Mouse (Mus musculus) heart, embryonic 15.5 days (tissue): Measurements from ENCODE around the gene Slc25a12. TPM values are rescaled to one million over a fixed set of nuclear protein-coding genes. Genes with fewer than 3 reads are reported as not detected.

ENCODE experiments used
- ATAC-seq: fragments of 200-750 bp; cut with Nextera tagmentation; replicated peaks from 2 replicates; pipeline ENCODE4 v1.8.0; 2017; ENCODE audit warnings: low read depth, moderate TSS enrichment; ENCODE audit not compliant: insufficient number of reproducible peaks, insufficient read depth, low FRiP score
- H3K27ac ChIP-seq: fragments of 300-500 bp; sonication (generic); 2 replicates; pipeline ENCODE4 v1.5.1; 2015; ENCODE audit warnings: mild to moderate bottlenecking, inconsistent platforms
- H3K27me3 ChIP-seq: fragments of 300-500 bp; sonication (generic); 2 replicates; pipeline ENCODE4 v1.6.1; 2015; ENCODE audit warnings: inconsistent platforms
- H3K36me3 ChIP-seq: fragments of 300-500 bp; sonication (generic); 2 replicates; pipeline ENCODE4 v1.6.1; 2015; ENCODE audit warnings: mild to moderate bottlenecking, inconsistent platforms
- H3K4me1 ChIP-seq: fragments of 300-500 bp; sonication (generic); replicated peaks from 2 replicates; pipeline ENCODE4 v1.6.1; 2015; ENCODE audit warnings: inconsistent platforms
- H3K4me2 ChIP-seq: fragments of 300-500 bp; sonication (generic); 2 replicates; pipeline ENCODE4 v1.6.1; 2015; ENCODE audit warnings: inconsistent platforms, mild to moderate bottlenecking, moderate library complexity
- H3K4me3 ChIP-seq: fragments of 300-500 bp; sonication (generic); 2 replicates; pipeline ENCODE4 v1.5.1; 2015; ENCODE audit warnings: mild to moderate bottlenecking, inconsistent platforms
- H3K9ac ChIP-seq: fragments of 300-500 bp; sonication (generic); 2 replicates; pipeline ENCODE4 v1.6.1; 2015; ENCODE audit warnings: mild to moderate bottlenecking, inconsistent platforms
- H3K9me3 ChIP-seq: fragments of 300-500 bp; sonication (generic); replicated peaks from 2 replicates; pipeline ENCODE4 v1.6.1; 2016; ENCODE audit warnings: inconsistent platforms
- WGBS: fragments of 180-500 bp; shearing (Covaris S2); methylation state at CpG from one replicate; pipeline ENCODE4 v1.1.7; 2015; ENCODE audit warnings: mixed read lengths; 5-methylcytosine and 5-hydroxymethylcytosine counted together
- polyA plus RNA-seq: library from polyadenylated mRNA; unstranded; fragments of >200 nt; fragmentation: Nextera tagmentation; extraction: Ambion mirVana; gene quantifications from 2 replicates; pipeline ENCODE4 v1.2.1, GENCODE M21; 2015

Slc25a12 gene
- polyA plus RNA-seq, 1 experiment from 2014 or later: 107 TPM

- Histone ChIP-seq H3K9ac (no peak overlapping the region), H3K4me2 (no peak overlapping the region), H3K27ac (no peak overlapping the region), H3K4me3 (no peak overlapping the region), H3K36me3 (peaks cover 21% of the 10 kb centered on the region), H3K9me3 (no peaks in the 10 kb centered on the region), H3K27me3 (no peaks in the 10 kb centered on the region), H3K4me1 (peaks cover 17% of the 10 kb centered on the region)
- no peak for ATAC-seq
- WGBS: 46% methylated on average over 3 of the region's 3 CpGs
Measured at GRCm38 (mm10) chr2:71304821-71305220, 62.7 kb downstream of the Slc25a12 start.

DNA sequence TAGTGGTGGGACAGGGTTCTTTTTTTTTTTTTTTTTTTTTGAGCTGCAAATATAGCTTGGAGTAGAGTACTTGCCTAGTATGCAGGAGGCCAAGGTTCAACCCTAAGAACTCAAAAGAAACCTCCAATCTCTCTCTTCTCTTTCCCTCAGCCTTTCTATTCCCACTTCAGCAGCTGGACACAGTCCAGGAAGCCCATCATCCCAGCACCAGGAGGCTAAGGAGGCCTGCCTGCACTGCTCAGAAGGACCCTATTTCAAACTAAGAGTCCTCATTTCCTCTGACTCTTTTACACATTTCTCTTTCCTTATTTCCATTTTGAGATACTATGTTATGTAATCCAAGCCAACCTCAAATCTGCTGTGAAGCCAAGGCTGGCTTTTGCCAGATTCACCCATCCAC is 64.3 kb downstream of the Slc25a12 start:
- H3K4me1 ChIP-seq: peaks cover 17% of the 10 kb centered on the region
- H3K9me3 ChIP-seq: no peaks in the 10 kb centered on the region
- H3K36me3 ChIP-seq: peaks cover 16% of the 10 kb centered on the region; the same call in 1 of the 2 replicates
- H3K4me3 ChIP-seq: no peak overlapping the region
- H3K4me2 ChIP-seq: no peak overlapping the region
- no peak for ATAC-seq
- H3K9ac ChIP-seq: no peak overlapping the region
- H3K27ac ChIP-seq: 0 out of 2 replicates have a peak overlapping the region, but pooled peaks have one; percentile 47
- no peaks in the 10 kb centered on the region for H3K27me3 ChIP-seq

DNA sequence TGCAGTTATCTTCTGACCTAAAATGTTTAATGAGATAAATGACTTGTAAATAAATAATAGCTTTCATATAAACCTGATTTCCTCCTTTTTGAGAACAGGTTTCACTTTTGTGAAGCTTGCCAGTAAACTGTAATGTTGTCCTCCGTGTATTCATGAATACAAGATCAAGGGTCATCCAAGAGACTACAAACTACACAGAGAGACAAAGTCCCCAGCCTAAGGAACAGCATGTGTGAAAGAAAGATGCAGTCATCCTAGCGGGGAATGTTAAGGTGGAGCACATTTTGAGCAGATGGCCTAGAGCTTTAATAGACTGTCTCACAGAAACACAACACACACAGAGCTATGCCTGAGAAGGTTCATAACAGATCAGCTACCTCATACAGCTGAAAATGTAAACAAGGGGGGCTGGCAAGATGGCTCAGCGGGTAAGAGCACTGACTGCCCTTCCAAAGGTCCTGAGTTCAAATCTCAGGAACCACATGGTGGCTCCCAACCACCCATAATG is 65.3 kb downstream of the Slc25a12 start:
- no peak for ATAC-seq
- H3K4me2 ChIP-seq: no peak overlapping the region
- peaks cover 12% of the 10 kb centered on the region; the same call in 1 of the 2 replicates for H3K36me3 ChIP-seq
- no peaks in the 10 kb centered on the region for H3K27me3 ChIP-seq
- peaks cover 17% of the 10 kb centered on the region for H3K4me1 ChIP-seq
- no peak overlapping the region for H3K4me3 ChIP-seq
- no peaks in the 10 kb centered on the region for H3K9me3 ChIP-seq
- H3K9ac ChIP-seq: no peak overlapping the region
- 74% methylated on average over 3 of the region's 3 CpGs for WGBS
- H3K27ac ChIP-seq: no peak overlapping the region

DNA sequence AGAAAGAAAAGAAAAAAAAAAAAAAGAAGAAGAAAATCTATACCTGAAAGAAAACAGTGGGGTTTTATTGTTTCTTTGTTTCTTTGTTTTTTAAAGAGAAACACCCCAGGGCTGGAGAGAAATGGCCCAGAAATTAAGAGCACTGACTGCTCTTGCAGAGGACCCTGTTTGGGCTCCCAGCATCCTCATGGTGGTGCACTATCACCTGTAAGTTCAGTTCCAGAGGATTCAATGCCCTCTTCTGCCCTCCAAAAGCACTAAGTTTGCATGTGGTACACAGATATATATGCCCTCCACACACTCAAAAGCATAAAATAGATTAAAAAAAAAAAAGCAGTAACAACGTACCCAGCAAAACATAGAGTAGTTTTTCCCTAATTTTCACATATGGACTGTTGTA is 68.8 kb downstream of the Slc25a12 start:
- H3K4me2 ChIP-seq: no peak overlapping the region
- WGBS: 90% methylated on average over 1 of the region's 1 CpGs
- H3K27me3 ChIP-seq: no peaks in the 10 kb centered on the region
- no peaks in the 10 kb centered on the region for H3K9me3 ChIP-seq
- no peak overlapping the region for H3K9ac ChIP-seq
- H3K4me1 ChIP-seq: peaks cover 11% of the 10 kb centered on the region
- H3K36me3 ChIP-seq: peaks cover 21% of the 10 kb centered on the region; the same call in 1 of the 2 replicates
- no peak overlapping the region for H3K4me3 ChIP-seq
- no peak for ATAC-seq
- H3K27ac ChIP-seq: no peak overlapping the region

DNA sequence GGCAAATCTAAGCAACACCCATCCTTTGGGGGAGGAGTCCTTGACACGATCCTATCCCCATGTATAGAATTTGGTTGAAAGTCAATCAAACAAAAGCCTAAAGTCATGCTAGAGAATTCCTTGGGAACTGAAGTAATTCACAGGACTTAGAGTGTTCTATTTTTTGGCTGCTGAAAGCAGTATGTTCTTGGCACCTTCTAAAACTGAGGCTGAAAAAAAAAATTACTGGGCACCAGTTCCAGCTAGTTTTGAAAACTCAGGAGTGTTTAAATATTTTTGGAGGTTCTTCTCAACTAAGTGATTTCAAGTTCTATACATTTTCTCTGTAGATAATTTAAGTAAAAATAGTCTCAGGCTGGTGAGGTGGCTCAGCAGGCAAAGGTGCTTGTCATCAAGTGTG is 70.0 kb downstream of the Slc25a12 start:
- 74% methylated on average over 1 of the region's 1 CpGs for WGBS
- no peak for ATAC-seq
- H3K9me3 ChIP-seq: no peaks in the 10 kb centered on the region
- H3K9ac ChIP-seq: no peak overlapping the region
- H3K27me3 ChIP-seq: no peaks in the 10 kb centered on the region
- no peak overlapping the region for H3K27ac ChIP-seq
- H3K4me1 ChIP-seq: 0 out of 2 replicates have a peak, but pooled peaks cover 2% of the 10 kb centered on the region
- peaks cover 31% of the 10 kb centered on the region; the same call in 1 of the 2 replicates for H3K36me3 ChIP-seq
- H3K4me3 ChIP-seq: no peak overlapping the region
- H3K4me2 ChIP-seq: no peak overlapping the region

DNA sequence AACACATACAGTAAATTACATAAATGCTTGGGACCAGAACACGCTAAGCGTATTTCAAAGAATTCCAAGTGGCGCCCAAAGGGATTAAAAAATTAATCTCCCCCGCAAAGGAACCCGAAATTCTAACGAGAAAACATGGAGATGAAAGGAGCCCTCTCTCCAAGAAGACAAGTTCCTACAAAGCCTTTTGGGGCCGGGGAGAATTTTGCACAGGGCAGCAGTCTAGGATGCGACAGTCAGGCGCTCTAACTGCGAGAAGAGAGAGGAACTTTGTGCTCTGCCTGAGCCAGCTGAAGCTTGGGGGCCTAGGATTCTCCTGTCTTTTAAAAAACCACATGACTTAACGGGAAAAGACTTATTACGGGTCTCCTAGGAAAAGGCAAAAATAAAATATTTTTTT is 71.7 kb downstream of the Slc25a12 start:
- Histone ChIP-seq H3K9ac (no peak overlapping the region), H3K4me3 (no peak overlapping the region), H3K9me3 (no peaks in the 10 kb centered on the region), H3K27me3 (no peaks in the 10 kb centered on the region), H3K36me3 (peaks cover 34% of the 10 kb centered on the region; the same call in 1 of the 2 replicates), H3K4me2 (no peak overlapping the region), H3K27ac (no peak overlapping the region), H3K4me1 (no peaks in the 10 kb centered on the region)
- ATAC-seq: no peak
- 83% methylated on average over 12 of the region's 12 CpGs for WGBS

GRCm38 (mm10) chr2:71294489-71294888 is 73.1 kb downstream of the Slc25a12 start:
- WGBS: 35% methylated on average over 7 of the region's 7 CpGs
- Histone ChIP-seq H3K36me3 (peaks cover 34% of the 10 kb centered on the region; the same call in 1 of the 2 replicates), H3K9me3 (no peaks in the 10 kb centered on the region), H3K27ac (no peak overlapping the region), H3K4me3 (no peak overlapping the region), H3K27me3 (no peaks in the 10 kb centered on the region), H3K4me2 (no peak overlapping the region), H3K4me1 (no peaks in the 10 kb centered on the region; the same call in 1 of the 2 replicates), H3K9ac (no peak overlapping the region)
- ATAC-seq: no peak

DNA sequence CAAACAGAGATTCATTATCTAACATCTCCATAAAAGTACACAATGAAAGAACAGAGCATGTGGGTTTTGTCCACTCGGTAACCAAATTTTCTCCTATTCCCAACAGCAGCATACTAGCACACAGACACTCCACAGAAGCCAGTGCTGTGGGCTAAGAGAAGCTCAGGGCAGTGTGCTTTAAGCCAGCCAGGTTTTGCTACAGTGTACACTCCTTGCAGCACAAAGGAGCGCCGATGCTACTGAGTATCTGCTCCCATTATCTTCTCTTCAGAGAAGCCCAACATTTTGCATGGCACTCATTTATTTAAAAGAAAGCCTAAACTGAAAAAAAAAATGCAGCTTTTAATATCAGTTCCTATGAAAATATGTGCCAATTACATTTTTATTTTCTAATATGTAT is 73.6 kb downstream of the Slc25a12 start:
- Histone ChIP-seq H3K4me3 (no peak overlapping the region), H3K9me3 (no peaks in the 10 kb centered on the region), H3K27ac (no peak overlapping the region), H3K27me3 (no peaks in the 10 kb centered on the region), H3K36me3 (peaks cover 34% of the 10 kb centered on the region; the same call in 1 of the 2 replicates), H3K9ac (no peak overlapping the region), H3K4me1 (no peaks in the 10 kb centered on the region; the same call in 1 of the 2 replicates), H3K4me2 (no peak overlapping the region)
- 83% methylated on average over 3 of the region's 3 CpGs for WGBS
- ATAC-seq: no peak

GRCm38 (mm10) chr2:71291566-71291965 is 76.0 kb downstream of the Slc25a12 start:
- no peaks in the 10 kb centered on the region; the same call in 1 of the 2 replicates for H3K4me1 ChIP-seq
- H3K9me3 ChIP-seq: no peaks in the 10 kb centered on the region
- H3K27ac ChIP-seq: no peak overlapping the region
- no peak overlapping the region for H3K4me3 ChIP-seq
- H3K27me3 ChIP-seq: no peaks in the 10 kb centered on the region
- WGBS: 71% methylated on average over 5 of the region's 5 CpGs
- ATAC-seq: no peak
- no peak overlapping the region for H3K9ac ChIP-seq
- H3K36me3 ChIP-seq: peaks cover 37% of the 10 kb centered on the region; the same call in 1 of the 2 replicates
- no peak overlapping the region for H3K4me2 ChIP-seq

- 56% methylated on average over 6 of the region's 6 CpGs for WGBS
- H3K36me3 ChIP-seq: peaks cover 26% of the 10 kb centered on the region; the same call in 1 of the 2 replicates
- peak; percentile 14; the same call in 1 of the 2 replicates for ATAC-seq
Measured at GRCm38 (mm10) chr2:71290107-71290775, 77.3 kb downstream of the Slc25a12 start.

DNA sequence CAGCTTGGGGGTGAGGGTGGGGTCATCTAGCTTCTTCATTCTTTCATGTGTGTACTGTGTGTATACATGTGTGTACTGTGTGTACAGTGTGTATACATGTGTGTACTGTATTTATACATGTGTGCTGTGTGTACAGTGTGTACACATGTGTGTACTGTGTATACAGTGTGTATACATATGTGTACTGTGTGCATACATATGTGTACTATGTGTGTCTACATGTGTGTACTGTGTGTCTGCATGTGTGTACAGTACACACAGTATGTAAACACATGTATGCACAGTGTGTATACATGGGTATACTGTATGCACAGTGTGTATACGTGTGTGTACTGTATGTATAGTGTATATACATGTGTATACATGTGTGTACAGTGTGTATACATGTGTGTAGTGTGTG is 85.6 kb downstream of the Slc25a12 start:
- no peak overlapping the region for H3K4me3 ChIP-seq
- H3K4me1 ChIP-seq: no peaks in the 10 kb centered on the region
- H3K27me3 ChIP-seq: no peaks in the 10 kb centered on the region
- H3K9ac ChIP-seq: no peak overlapping the region
- H3K9me3 ChIP-seq: no peaks in the 10 kb centered on the region
- no peak overlapping the region for H3K27ac ChIP-seq
- no peak for ATAC-seq
- peaks cover 43% of the 10 kb centered on the region for H3K36me3 ChIP-seq
- no peak overlapping the region for H3K4me2 ChIP-seq
- WGBS: 85% methylated on average over 1 of the region's 1 CpGs

More at GRCm38 (mm10) chr2:71290107-71290775, 77.3 kb downstream of the Slc25a12 start:
- no peak overlapping the region for H3K9ac ChIP-seq
- H3K27me3 ChIP-seq: no peaks in the 10 kb centered on the region
- H3K4me2 ChIP-seq: no peak overlapping the region
- H3K4me1 ChIP-seq: no peaks in the 10 kb centered on the region; the same call in 1 of the 2 replicates
- no peaks in the 10 kb centered on the region for H3K9me3 ChIP-seq
- no peak overlapping the region for H3K4me3 ChIP-seq
- no peak overlapping the region for H3K27ac ChIP-seq
